Mouse (Mus musculus): ENCODE measurements at regions not wholly inside any gene's neighbourhood (a gene's known extent, or its start where the extent isn't known, plus 50 kb on each side); places are given as distances from the start of the nearest gene placed in this dataset.

GRCm38 (mm10) chr16:52744720-52745119, 290.8 kb upstream of the Alcam start:
- TF ChIP-seq POLR2A (IDR thresholded peaks at IDR 0.05; ENCODE audit: low read depth, low read length) = no peak
- TF ChIP-seq RAD21 (IDR thresholded peaks at IDR 0.05; ENCODE audit: low read depth, low read length) = no peak
- TF ChIP-seq GABPA (IDR thresholded peaks at IDR 0.05; ENCODE audit: insufficient replicate concordance, low read depth, low read length) = no peak
- no peak for TF ChIP-seq CTCF (conservative IDR thresholded peaks at IDR 0.05 in 1 of 2, IDR thresholded peaks at IDR 0.05 in 1 of 2; ENCODE audit: low read depth in 2 of 2, low read length in 2 of 2)
